ENCODE assay signal across 16 mouse cellular contexts in the genomic region with DNA sequence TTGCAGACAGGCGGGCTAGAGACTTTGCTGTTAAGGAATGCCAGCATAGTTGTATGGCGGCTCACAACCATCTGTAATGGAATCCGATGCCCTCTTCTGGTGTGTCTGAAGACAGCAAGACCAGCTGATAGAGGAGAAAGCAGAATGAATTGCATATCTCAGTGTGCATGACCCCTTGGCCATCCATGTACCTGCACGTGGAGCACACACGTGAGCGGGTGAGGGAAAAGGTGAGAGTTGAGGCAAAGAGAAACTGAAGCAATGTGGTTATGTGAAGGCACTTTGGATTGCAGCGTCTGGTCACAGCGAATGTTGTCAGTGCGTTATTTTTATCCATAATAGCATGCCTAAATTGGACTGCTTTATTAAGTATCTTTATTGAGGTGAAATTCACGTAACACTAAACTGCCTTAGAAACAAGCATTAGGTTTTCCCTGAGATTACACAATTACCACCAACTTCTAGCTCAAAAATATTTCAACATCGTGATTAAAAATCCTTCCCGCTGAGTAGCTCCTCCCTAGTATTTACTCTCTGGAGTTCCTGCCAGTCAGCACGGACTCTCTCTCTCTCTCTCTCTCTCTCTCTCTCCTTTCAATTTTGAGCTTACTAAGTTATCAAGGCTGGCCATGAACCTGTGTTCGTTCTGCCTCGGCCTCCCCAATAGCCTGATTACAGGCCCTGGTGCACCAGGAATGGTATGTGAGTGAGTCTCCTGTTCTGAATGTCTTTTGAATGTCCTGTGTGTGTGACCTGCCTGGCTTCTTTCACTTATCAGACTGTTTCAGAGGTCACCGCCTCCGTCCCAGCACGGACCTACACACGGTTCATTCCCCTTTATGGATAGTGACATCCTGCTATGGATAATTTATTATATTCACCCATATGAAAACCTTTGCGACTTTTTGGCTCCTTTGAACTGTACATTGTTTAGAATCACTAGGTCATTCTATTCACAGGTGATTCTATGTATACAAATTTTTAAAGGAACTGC.
"Had no signal": no experiment of that assay in that cellular context is flagged by ENCODE, and none has a peak within 500 bp of the region (broad histone marks: within the 10 kb centered on the region; RNA-seq: fewer than 3 reads in every experiment).

No protein-coding gene starts in this region.

- H3K27ac ChIP-seq: intestine, embryonic 15.5 days; kidney, embryonic 15.5 days; left cerebral cortex, adult 2 months; limb, embryonic 10.5 days; liver, embryonic 14.5 days; macrophage; midbrain, embryonic 15.5 days; neural tube, embryonic 12.5 days had no signal

- H3K9me3 ChIP-seq: intestine, embryonic 15.5 days; kidney, embryonic 15.5 days; limb, embryonic 10.5 days; megakaryocyte, embryonic 14.5 days; midbrain, embryonic 15.5 days; neural tube, embryonic 12.5 days had no signal

- H3K4me2 ChIP-seq: intestine, embryonic 15.5 days; kidney, embryonic 15.5 days; midbrain, embryonic 11.5 days; midbrain, embryonic 15.5 days; neural tube, embryonic 12.5 days had no signal

- H3K4me3 ChIP-seq: intestine, embryonic 15.5 days; kidney, embryonic 15.5 days; left cerebral cortex, adult 2 months; limb, embryonic 10.5 days; megakaryocyte, embryonic 14.5 days; midbrain, embryonic 15.5 days; neural tube, embryonic 12.5 days had no signal

- ATAC-seq: intestine, embryonic 15.5 days; midbrain, embryonic 15.5 days had no signal

- H3K36me3 ChIP-seq: intestine, embryonic 15.5 days; kidney, embryonic 15.5 days; limb, embryonic 10.5 days; midbrain, embryonic 15.5 days; neural tube, embryonic 12.5 days had no signal

- H3K9ac ChIP-seq: intestine, embryonic 15.5 days; kidney, embryonic 15.5 days; liver, embryonic 14.5 days; midbrain, embryonic 15.5 days; neural tube, embryonic 12.5 days had no signal

- H3K27me3 ChIP-seq: intestine, embryonic 15.5 days; kidney, embryonic 15.5 days; midbrain, embryonic 15.5 days; neural tube, embryonic 12.5 days had no signal

- H3K4me1 ChIP-seq: intestine, embryonic 15.5 days; kidney, embryonic 15.5 days; limb, embryonic 10.5 days; megakaryocyte, embryonic 14.5 days; midbrain, embryonic 15.5 days; neural tube, embryonic 12.5 days had no signal

- DNase-seq: kidney, adult 18-20 months; kidney, postnatal 14 days; right cerebral cortex, postnatal 4 days; spleen, adult 18-20 months; thymus, adult 2 months; thymus, postnatal 25 days had no signal
